Mouse (Mus musculus) frontal cortex, adult 2 months (tissue): Measurements from ENCODE around the gene Mepce. TPM values are rescaled to one million over a fixed set of nuclear protein-coding genes. Genes with fewer than 3 reads are reported as not detected.

ENCODE experiments used
- DNase-seq, 2 experiments: peaks; one replicate each; pipeline ENCODE4 v3.0.0; 2022; ENCODE audit warnings: low spot score in 1 of 2; ENCODE audit errors: extremely low spot score in 1 of 2
- polyA plus RNA-seq: library from polyadenylated mRNA; depleted of rRNA; stranded (reverse); fragments of >200 nt; gene quantifications from 2 replicates; pipeline ENCODE4 v1.2.3, GENCODE M21; 2012; rRNA removed

Gene Mepce
- polyA plus RNA-seq, 1 experiment = 39.1 TPM

DNA sequence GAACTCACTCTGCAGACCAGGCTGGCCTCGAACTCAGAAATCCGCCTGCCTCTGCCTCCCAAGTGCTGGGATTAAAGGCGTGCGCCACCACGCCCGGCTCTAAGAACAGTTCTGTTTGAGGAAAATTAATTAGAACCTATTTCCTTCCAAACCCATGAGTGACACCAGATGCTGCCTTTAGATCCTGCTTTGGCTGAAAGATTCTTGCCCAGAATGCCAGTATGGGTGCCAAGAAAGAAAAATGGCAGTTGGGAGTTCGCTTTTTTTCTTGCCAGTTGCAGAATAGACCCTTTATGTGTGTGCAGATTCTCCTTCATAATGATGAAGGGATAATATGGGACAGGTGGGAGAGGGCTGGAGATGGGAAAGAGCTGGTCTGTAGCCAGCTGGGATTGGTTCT, 43.3 kb downstream of the Mepce start:
- no peak for DNase-seq

DNA sequence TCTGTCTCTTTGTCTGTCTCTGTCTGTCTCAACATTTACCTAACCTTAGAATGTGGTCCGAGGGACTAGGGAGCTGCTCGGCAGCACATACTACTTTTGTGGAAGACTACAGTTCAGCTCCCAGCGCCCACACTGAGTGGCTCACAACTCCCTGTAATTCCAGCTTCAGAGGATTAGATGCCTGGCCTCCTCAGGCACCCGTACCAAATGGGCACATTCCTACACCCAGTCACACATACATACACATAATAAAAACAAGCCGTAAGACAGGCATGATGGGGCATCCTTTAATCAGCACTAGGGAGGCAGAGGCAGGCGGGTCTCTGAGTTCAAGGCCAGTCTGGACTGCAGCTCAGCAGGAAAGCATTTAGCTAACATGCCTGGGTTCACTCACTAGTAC, 44.6 kb downstream of the Mepce start:
- no peak for DNase-seq

DNA sequence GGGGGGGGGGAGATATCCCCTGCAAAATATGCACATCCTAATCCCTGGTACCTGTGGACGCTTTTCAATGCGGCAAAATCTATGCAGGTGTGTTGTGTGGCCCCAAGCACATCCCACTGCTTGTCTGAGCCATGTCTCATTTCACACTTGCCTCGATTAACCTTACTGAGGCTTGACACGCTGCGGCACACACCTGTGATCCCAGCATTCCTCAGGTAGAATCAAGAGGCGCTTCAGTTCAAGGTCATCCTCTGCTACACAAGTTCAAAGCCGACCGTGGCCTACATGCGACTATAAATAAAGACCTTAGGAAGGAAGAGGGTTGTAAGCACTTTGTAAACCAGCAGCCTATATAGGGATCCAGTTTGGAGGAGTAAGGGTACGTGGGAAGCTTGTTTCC, 45.4 kb downstream of the Mepce start:
- DNase-seq = no peak

DNA sequence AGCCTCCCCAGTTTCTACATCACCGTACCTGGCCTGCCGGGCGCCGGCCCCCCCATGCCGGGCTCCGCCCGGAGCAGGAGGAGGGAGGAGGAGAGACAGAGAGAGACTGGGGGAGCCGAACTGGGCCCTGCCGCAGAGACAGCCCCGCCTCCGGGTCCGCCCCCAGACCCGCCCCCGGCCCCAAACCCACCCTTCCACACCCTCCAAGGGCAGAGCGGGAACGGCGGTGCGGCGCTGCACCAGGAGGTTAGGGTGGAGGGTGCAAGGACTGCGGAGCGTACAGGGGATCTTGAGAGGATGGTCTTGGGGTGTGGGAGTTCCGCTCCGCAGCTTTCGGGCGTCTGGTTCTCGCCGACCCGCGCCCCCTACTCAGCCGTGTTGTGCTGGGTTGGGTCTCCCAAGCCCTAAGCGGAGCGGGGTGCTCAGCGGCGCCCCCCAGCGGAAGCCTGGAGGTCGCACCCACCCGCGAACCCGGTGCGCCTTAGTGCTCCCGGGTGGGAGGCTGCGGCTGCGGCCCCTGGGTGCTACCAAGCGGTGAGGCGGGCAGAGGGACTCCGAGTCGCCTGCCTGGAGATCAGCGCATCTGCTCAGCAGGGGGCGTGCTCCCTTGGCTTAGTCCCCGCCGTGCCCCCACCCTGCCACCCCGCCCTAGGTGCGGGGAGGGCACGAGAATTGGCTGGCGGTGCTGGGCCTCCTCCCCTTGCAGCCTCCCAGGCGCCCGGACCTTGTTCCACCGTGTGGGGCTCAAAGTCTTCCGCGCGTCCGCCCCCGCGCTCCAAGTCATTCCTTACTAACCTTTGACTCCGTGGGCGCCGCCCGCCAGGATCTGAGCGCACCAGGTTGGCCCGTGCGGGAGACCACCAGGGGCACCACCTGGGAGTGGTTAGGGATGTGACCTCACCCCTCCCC, 46.2 kb downstream of the Mepce start, which contains the start of gene Nyap1:
Gene Nyap1 (minus strand): TSS at position 585 of the 909 bp plus-strand sequence.
- peak in 1 of 2 experiments; percentile 86 for DNase-seq

DNA sequence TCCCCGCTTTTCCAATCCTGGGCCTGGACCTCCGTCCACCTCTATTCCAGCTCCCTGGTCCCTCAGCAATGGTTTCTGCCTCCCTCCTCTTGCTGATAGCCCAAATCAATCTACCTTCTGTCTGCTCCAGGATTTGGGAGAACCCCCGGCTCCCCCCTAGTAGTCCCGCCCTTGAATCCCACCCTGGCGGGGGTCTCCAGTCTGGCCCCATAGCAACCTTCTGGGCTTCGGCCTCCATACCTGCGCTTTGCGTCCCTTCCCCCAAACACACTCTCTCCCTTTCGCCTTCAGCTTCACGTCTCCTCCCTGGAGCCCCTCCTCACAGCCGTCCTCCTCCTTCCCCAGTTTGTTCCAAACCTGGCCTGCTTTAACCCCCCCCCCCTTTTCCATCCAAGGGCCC, 46.9 kb downstream of the Mepce start:
- DNase-seq = no peak

DNA sequence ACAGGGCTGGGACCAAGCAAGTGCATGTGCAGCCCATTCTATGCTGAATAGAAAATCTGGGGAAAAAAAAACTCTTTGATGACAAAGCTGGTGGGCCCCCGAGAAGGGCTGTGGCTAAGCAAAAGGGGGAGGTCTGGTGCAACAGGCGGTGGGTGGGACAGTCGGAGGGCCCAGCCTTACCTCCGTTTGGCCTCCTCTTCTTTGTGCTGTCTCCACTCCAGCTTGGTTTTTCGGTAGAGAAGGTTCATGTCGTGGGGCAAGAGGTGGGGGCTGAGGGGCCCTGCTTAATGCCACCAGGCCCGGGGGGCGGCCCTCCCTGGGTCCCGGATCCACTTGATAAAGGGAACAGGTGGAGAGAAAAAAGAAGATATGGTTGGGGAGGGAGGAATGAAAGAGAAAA, 48.0 kb downstream of the Mepce start:
- DNase-seq = no peak

DNA sequence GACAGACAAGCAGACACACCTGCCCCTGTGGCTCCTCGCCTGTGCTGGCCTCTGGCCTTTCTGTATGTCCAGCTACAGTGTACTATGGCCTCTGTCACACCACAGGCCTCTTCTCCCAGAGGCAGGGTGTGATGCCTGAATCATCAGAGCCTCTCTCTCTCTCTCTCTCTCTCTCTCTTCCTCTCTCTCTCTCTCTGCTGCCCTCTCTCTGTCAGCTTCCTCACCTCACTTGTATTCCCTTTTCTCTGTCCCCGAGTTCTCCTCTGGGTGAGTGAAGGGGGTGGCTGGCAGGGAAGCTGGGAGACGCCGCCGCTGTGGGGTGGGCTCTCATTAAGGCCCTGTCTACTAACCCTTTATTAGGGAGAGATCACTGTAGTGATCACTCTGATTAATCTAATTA, 48.9 kb downstream of the Mepce start:
- no peak for DNase-seq

DNA sequence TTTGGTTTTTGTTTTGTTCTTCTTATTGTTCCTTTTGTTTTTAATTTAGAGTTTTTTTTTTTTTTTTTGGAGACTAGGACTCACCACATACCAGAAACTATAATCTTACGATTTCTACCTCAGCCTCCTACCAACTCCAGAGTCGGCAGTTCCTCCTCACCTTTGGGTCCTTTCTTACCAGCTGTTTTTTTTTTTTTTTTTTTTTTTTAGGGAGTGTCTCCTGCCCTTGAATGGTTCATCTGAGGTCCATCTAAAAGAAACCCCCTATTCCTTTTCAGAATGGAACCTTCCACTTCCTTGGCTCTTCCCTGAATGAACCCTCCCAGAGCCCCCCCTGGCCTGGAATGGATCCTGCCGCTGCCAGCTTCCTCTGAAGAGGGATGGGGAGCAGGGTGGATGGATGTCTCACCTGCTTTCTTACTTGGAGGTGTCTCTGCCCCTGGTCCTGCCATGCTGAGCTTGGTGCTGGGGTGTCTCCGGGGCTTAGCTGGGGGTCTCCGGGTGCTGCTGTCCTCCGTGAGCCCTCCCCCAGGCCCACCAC, 50.0 kb downstream of the Mepce start:
- DNase-seq = peak in 1 of 2 experiments; percentile 71

DNA sequence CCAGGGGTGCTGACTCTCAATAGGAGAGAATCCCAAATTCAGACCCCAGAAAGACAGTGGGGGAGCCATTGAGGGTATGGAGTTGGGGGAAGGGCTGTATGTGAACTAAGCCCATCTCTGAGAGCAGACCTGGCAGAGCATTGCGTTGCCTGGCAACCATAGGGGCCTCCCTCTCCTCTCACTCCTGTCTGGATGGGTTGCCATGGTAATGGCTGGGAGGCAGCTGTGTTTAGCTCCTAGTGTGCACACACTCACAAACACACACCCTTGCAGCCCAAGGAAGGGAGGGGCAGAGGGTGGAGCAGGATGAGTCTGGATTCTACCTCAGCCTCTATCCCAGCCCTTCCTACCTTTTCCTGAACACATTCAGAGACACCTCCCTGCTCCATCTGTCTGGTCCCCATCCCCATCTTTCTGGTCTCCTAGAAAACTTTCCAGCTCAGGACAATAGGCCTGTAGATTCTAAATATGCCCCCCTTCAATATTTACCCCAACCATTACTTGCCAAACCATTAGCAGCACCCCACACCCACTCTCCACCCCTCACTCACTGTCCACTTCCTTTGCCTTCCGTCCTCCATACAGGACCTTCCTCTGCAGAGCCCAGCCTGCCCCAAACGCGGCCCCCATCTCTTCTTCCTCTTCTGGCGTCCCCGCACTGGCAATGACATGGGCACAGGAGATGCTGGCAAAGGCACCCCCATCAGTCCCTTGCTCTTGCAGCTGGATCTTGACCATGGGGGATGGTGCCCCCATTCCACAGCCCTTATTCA, 53.0 kb downstream of the Mepce start:
- peak; percentile 93 to 95 for DNase-seq

DNA sequence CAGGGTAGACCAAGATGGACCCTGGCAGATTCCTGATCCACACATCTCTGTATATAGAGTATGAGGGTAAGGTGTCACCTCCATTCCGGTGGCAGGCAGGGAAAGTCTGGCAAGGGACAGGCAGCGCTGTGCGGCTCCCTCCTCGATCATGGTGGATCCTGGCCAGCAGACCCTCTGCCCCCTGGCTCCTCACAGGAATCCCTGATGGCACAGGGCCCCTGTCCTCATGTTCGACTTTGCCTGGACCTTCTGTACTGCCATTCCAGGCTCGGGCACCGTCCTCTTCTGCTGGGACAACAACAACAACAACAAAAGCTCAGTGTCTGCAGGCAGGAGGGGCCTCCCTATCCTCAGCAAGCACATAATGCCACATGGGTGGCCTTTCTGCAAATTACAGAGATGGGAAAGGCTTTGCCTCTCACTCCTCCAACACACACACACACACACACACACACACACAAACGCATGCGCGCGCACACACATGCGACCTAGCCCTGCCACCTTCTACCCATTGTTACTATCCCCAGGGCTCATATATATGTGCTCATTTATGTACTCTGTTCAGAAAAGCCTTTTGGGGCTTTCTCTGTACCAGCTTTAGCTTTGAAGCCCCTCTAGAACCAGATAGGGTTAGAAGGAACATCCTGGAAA, 53.7 kb downstream of the Mepce start:
- DNase-seq = no peak

Other genes with a start within 250 kb of the Mepce start
- 184 and 199 TPM in 2 replicates for gene Actl6b, start 234.1 kb downstream of the Mepce start, polyA plus RNA-seq
- 14.1 and 14.5 TPM in 2 replicates for gene Tfr2, start 217.8 kb downstream of the Mepce start, polyA plus RNA-seq
- gene Mospd3, start 186.6 kb downstream of the Mepce start, polyA plus RNA-seq = 46.1 and 59.6 TPM in 2 replicates
- gene Pcolce, start 173.9 kb downstream of the Mepce start, polyA plus RNA-seq = 14.3 and 17.0 TPM in 2 replicates
- gene Fbxo24, start 158.7 kb downstream of the Mepce start, polyA plus RNA-seq = 0.30 and 0.36 TPM in 2 replicates
- 15.6 and 19.9 TPM in 2 replicates for gene Lrch4, start 158.5 kb downstream of the Mepce start, polyA plus RNA-seq
- 13.3 and 14.4 TPM in 2 replicates for gene Gm20605, start 158.5 kb downstream of the Mepce start, polyA plus RNA-seq
- 27.8 and 34.4 TPM in 2 replicates for gene Sap25, start 146.3 kb downstream of the Mepce start, polyA plus RNA-seq
- 0.48 and 0.86 TPM in 2 replicates for gene Irs3, start 141.9 kb downstream of the Mepce start, polyA plus RNA-seq
- gene Agfg2, start 102.9 kb downstream of the Mepce start, polyA plus RNA-seq = 32.4 and 32.9 TPM in 2 replicates
- 55.0 and 60.9 TPM in 2 replicates for gene Nyap1, start 46.0 kb downstream of the Mepce start, polyA plus RNA-seq
- 273 and 360 TPM in 2 replicates for gene Tsc22d4, start 41.9 kb downstream of the Mepce start, polyA plus RNA-seq
- gene Ppp1r35, start 8.8 kb downstream of the Mepce start, polyA plus RNA-seq = 24.2 and 25.9 TPM in 2 replicates
- 14.1 and 15.3 TPM in 2 replicates for gene Zcwpw1, start 143 bp upstream of the Mepce start, polyA plus RNA-seq
- 0.86 and 0.98 TPM in 2 replicates for gene Pilra, start 48.6 kb upstream of the Mepce start, polyA plus RNA-seq
- 0.20 TPM in 1 of 2 replicates, not detected in the other for gene Pilrb1, start 70.5 kb upstream of the Mepce start, polyA plus RNA-seq
- 0.08 TPM in 1 of 2 replicates, not detected in the other for gene Pilrb2, start 84.2 kb upstream of the Mepce start, polyA plus RNA-seq
- 0.97 and 1.2 TPM in 2 replicates for gene Cyp3a13, start 134.0 kb upstream of the Mepce start, polyA plus RNA-seq
- gene Gjc3, start 175.4 kb upstream of the Mepce start, polyA plus RNA-seq = 33.9 and 34.0 TPM in 2 replicates
- 0.36 and 0.54 TPM in 2 replicates for gene Azgp1, start 193.9 kb upstream of the Mepce start, polyA plus RNA-seq
- gene Smok3a, start 233.6 kb upstream of the Mepce start, polyA plus RNA-seq = not detected in 2 replicates
- not detected in 2 replicates for gene Smok3b, start 233.8 kb upstream of the Mepce start, polyA plus RNA-seq